Mouse (Mus musculus) macrophage (primary cell): ENCODE data around the gene 1700001J03Rik. TPM values are rescaled to one million over a fixed set of nuclear protein-coding genes. Genes with fewer than 3 reads are reported as not detected.
"Not testable (repeated sequence)": the region's sequence is repeated elsewhere in the genome, so short reads cannot be mapped to it uniquely, and the experiment has no call there.

Experiments used
- H3K27ac ChIP-seq: fragments of 350-480 bp; formaldehyde crosslinking; 2 replicates; pipeline ENCODE4 v1.9.0; 2021
- H3K36me3 ChIP-seq: fragments of 350-480 bp; formaldehyde crosslinking; 2 replicates; pipeline ENCODE4 v1.9.0; 2021; ENCODE audit errors: inconsistent target
- H3K4me3 ChIP-seq: fragments of 350-480 bp; formaldehyde crosslinking; 2 replicates; pipeline ENCODE4 v1.9.0; 2021; ENCODE audit errors: inconsistent target
- H3K79me2 ChIP-seq: fragments of 350-480 bp; formaldehyde crosslinking; 2 replicates; pipeline ENCODE4 v1.9.0; 2021; ENCODE audit errors: inconsistent target
- WGBS: methylation state at CpG from one replicate; pipeline ENCODE4 v1.1.7; 2026; ENCODE audit warnings: inconsistent platforms; ENCODE audit not compliant: missing documents; 5-methylcytosine and 5-hydroxymethylcytosine counted together
- polyA plus RNA-seq: library from polyadenylated mRNA; stranded (reverse); fragments of 250-400 nt; gene quantifications from 3 replicates; pipeline ENCODE4 v1.2.4, GENCODE M21; 2018; ENCODE audit warnings: inconsistent platforms

The 1700001J03Rik gene
- polyA plus RNA-seq, 1 experiment from 2014 or later = 0.22 TPM

DNA sequence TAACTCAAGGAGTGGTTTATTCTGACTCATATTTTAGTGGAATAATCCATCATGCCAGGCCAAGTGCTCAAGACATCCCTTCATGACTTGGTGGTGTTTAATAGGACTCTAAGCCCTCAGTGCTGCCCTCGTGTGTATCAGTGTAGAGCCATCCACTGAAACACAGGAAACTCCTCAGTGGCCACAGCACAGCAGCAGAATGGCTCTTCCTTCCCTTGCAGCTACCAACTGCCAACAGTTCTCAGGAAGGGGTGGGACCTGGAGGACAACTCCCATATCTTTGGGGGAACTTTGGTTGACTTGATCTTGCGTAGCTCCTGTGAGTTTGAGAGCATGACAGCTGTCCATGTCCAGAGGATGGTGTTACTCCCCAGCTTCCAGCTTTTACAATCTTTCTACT is 18.8 kb upstream of the 1700001J03Rik start:
- Histone ChIP-seq H3K27ac (no peak overlapping the region), H3K79me2 (no peaks in the 10 kb centered on the region), H3K4me3 (no peak overlapping the region), H3K36me3 (peaks cover 46% of the 10 kb centered on the region)
- WGBS = 50% methylated on average over 2 of the region's 2 CpGs

DNA sequence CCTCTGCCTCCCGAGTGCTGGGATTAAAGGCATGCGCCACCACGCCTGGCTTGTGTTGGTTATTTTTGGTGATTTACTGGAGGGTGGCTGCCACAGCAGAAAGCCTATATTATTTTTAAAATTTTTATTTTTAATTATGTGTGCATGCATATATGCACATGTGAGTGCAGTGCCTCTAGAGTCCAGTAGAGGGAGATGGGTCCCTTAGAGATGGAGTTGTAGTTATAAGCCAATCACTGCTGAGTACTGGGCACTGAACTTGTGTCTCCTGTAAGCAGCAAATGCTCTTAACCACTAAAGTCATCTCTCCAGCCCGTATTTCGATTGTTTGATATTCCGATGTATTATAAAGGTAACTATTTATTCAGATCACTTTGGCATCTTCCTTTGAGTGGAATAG is 15.5 kb upstream of the 1700001J03Rik start:
- Histone ChIP-seq H3K79me2 (no peaks in the 10 kb centered on the region), H3K36me3 (peaks cover 14% of the 10 kb centered on the region; the same call in 1 of the 2 replicates), H3K27ac (no peak overlapping the region), H3K4me3 (no peak overlapping the region)
- 97% methylated on average over 5 of the region's 6 CpGs for WGBS

DNA sequence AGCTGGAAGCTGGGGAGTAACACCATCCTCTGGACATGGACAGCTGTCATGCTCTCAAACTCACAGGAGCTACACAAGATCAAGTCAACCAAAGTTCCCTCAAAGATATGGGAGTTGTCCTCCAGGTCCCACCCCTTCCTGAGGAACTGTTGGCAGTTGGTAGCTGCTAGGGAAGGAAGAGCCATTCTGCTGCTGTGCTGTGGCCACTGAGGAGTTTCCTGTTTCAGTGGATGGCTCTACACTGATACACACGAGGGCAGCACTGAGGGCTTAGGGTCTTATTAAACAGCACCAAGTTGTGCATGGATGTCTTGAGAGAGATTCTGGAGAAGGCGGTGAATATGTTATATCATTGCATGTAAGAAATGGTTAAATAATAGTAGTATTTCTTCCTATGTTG is 14.4 kb upstream of the 1700001J03Rik start:
- Histone ChIP-seq H3K27ac (no peak overlapping the region), H3K36me3 (peaks cover 3% of the 10 kb centered on the region; the same call in 1 of the 2 replicates), H3K4me3 (no peak overlapping the region), H3K79me2 (no peaks in the 10 kb centered on the region)
- 60% methylated on average over 2 of the region's 2 CpGs for WGBS

DNA sequence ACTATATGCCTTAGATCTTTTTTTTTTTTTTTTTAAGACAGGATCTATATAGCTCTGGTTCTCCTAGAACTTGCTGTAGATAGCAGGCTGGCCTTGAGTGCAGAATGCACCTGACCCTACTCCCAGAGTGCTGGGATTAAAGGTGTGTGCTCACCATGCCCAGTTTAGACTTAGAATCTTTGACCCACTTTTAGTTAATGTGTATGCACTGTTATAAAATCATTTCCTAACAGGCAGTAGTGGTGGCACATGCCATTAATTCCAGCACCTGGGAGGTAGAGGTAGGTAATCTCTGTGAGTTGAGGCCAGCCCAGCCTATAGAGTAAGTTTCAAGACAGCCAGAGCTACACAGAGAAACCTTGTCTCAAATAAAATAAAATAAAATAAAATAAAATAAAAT is 14.0 kb upstream of the 1700001J03Rik start:
- Histone ChIP-seq H3K36me3 (no peaks in the 10 kb centered on the region; the same call in 1 of the 2 replicates), H3K79me2 (no peaks in the 10 kb centered on the region), H3K4me3 (no peak overlapping the region), H3K27ac (no peak overlapping the region)

DNA sequence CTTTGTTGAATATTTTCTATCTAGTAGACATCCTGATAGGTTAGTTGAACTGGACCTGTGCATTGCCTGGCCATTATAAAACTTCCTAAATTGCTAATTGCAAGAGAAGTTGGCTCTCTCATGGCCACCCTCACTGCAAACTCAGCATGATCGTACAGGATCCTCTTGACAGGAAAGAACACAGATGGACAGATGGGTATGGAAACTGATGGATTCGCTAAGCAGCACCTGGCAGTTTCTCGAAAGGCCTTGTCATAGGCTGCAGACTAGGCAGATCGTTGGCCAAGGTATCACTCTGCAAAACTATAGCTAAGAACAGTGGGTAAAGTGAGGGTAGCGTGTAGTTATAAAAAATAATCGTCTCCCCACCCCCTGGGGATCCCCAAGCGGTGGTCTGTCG is 8.3 kb upstream of the 1700001J03Rik start:
- Histone ChIP-seq H3K4me3 (no peak overlapping the region), H3K27ac (no peak overlapping the region), H3K79me2 (no peaks in the 10 kb centered on the region), H3K36me3 (no peaks in the 10 kb centered on the region)
- WGBS = 91% methylated on average over 8 of the region's 8 CpGs

DNA sequence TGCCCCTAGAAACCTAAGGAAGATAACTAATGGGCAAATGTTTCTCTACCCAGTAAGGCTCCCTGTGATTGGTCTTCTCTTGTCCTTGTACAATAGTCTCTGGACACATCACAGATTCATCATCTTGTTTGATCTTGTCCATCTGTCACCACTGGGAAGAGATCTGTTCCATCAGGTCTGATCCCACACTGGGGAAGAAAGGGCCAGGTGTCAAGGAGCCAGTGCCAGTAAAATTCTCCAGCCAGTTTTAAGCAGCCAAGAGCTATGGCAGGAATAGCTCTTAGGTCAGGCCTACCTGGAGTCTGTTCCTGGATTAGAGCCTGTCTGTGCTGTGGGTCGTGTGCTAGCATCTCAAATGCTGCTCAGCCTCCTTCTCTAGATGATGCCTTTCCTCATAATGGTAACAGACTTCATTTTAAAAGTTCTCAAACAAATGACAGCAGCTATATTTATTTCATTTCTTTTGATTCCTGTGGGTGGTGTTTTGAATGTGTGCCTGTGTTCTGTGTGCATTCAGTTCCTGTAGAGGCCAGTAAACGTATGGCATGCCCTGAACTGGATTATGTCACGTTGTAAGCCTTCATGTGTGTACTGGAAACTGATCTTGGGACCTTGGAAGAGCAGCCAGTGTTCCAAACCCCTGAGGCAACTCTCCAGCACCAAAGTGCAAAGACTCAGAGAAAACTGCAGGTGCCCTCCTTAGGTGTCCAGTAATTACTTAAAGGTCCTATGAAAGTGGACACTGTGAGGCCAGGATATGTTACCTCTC is 5.6 kb upstream of the 1700001J03Rik start:
- Histone ChIP-seq H3K4me3 (no peak overlapping the region), H3K79me2 (no peaks in the 10 kb centered on the region), H3K36me3 (no peaks in the 10 kb centered on the region), H3K27ac (no peak overlapping the region)
- WGBS = 95% methylated on average over 3 of the region's 3 CpGs

DNA sequence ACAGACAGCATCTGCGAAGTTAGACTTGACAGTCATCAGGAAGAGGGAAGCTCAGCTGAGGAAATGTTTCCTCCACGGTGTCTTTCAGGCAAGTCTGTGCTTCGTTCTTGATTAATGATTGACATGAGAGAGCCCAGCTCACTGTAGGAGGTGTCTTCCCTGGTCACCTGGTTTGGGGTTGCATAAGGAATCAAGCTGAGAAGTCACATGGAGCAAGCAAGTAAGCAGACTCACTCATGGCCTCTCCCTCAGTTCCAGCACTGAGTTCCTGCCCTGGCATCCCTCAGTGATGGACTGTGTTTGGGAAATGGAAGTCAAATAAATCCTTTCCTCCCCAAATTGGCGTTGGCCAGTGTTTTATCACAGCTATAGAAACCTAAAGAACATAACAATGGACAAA is 5.0 kb upstream of the 1700001J03Rik start:
- H3K27ac ChIP-seq = no peak overlapping the region
- H3K36me3 ChIP-seq = no peaks in the 10 kb centered on the region
- 66% methylated on average over 4 of the region's 4 CpGs for WGBS
- no peak overlapping the region for H3K4me3 ChIP-seq
- no peaks in the 10 kb centered on the region for H3K79me2 ChIP-seq

DNA sequence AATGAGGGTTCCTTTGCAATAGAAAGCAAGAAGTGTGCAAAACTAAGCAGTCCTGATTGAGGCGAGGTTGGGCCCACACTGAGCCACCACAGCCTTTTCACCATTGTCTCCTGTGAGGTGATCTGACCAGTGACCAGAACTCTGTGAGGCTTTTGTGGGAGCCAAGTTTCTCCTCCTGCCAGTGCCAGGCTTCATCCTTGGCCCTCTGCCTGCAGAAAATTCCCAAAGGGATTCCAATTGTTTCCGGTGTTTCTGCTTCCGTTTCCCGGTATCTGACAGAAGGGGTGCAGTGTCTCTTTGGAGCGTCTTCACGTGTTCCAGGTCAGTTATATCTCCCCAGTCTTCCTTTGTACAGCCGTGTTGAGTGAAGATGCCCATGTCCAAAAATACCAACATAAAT is 3.6 kb upstream of the 1700001J03Rik start:
- no peaks in the 10 kb centered on the region for H3K36me3 ChIP-seq
- no peaks in the 10 kb centered on the region for H3K79me2 ChIP-seq
- no peak overlapping the region for H3K27ac ChIP-seq
- H3K4me3 ChIP-seq = no peak overlapping the region
- WGBS = 87% methylated on average over 7 of the region's 7 CpGs

DNA sequence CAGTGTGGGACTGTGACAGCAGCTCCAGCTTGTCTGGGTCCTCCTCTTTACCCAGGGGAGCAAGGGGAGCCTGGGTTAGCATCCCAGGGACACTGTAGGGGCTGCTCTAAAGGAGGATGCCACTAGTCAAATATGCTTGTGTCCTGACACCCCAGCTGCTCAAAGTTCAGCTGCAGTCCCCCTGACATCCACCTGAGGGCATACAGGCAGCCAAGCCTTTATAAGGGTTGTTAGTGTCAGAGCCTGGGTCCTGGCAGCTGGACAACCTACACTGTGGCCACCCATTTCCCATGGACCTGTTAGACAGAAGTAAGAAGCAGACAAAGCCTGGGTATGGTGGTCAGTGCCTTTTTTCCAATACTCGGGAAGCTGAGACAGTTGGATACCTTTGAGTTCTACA is 3.0 kb upstream of the 1700001J03Rik start:
- Histone ChIP-seq H3K4me3 (no peak overlapping the region), H3K36me3 (no peaks in the 10 kb centered on the region), H3K27ac (no peak overlapping the region), H3K79me2 (no peaks in the 10 kb centered on the region)
- 94% methylated on average over 1 of the region's 1 CpGs for WGBS

DNA sequence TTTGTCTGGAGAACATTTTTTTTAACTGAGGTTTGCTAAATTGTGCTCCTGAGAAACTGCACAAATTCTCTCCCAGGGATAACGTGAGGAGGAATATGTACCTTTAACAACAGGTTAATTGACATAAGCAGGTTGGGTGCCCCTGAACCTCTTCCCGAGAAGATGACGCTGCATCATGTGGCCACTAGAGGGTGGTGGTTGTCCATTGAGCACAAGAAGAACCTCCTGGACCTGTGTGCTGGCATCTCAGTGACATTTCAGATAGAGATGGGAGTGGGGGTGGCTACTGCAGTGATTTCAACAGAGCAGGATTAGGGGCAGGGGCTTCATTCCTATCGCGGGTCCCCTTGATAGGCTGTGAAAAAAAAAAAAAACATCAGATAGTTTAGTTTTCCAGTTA is 2.3 kb upstream of the 1700001J03Rik start:
- 27% methylated on average over 5 of the region's 5 CpGs for WGBS
- H3K27ac ChIP-seq, H3K36me3 ChIP-seq, H3K79me2 ChIP-seq, H3K4me3 ChIP-seq: not testable (repeated sequence)

DNA sequence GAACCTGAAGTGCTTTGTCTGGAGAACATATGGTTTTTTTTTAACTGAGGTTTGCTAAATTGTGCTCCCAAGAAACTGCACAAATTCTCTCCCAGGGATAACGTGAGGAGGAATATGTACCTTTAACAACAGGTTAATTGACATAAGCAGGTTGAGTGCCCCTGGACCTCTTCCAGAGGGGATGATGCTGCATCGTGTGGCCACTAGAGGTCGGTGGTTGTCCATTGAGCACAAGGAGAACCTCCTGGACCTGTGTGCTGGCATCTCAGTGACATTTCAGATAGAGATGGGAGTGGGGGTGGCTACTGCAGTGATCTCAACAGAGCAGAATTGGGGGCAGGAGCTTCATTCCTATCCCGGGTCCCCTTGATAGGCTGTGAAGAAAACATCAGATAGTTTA is 12.4 kb downstream of the 1700001J03Rik start:
- not testable (repeated sequence) for H3K4me3 ChIP-seq, H3K27ac ChIP-seq, H3K36me3 ChIP-seq, H3K79me2 ChIP-seq
- WGBS = 49% methylated on average over 4 of the region's 4 CpGs

DNA sequence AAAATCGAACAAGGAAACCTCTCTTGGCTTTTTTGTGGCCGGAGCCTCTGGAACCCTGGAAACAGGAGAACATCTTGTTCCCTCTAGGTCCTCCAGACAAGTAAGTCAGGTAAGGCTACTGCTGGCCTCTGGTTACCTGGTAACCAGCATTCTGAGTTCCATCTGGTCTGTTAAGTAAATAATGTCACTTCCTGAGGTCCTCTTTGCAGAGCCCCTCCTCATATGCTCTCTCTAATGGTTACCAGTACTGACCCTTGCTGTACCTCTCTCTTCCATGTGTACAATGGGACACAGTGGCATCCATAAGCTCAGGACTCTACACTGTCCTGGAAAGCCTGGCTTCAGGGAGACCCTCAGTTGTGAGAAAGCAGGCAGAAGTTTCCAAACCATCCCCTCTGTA is 14.5 kb downstream of the 1700001J03Rik start, which contains the start of gene Gm6309:
Gene Gm6309 (minus strand): TSS at position 101 of the 400 bp plus-strand sequence.
- H3K79me2 ChIP-seq, H3K4me3 ChIP-seq, H3K27ac ChIP-seq, H3K36me3 ChIP-seq: not testable (repeated sequence)
- WGBS = 86% methylated on average over 2 of the region's 2 CpGs

DNA sequence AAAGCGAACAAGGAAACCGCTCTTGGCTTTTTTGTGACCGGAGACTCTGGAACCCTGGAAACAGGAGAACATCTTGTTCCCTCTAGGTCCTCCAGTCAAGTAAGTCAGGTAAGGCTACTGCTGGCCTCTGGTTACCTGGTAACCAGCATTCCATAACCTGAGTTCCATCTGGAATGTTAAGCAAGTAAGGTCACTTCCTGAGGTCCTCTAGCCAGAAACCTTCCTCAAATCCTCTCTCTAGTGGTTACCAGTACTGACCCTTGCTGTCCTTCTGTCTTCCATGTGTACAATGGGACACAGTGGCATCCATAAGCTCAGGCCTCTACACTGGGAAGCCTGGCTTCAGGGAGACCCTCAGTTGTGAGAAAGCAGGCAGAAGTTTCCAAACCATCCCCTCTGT is 24.7 kb downstream of the 1700001J03Rik start, which contains the start of gene Gm5565:
Gene Gm5565 (minus strand): TSS at position 101 of the 400 bp plus-strand sequence.
- not testable (repeated sequence) for H3K27ac ChIP-seq, H3K4me3 ChIP-seq, H3K79me2 ChIP-seq, H3K36me3 ChIP-seq
- WGBS = 91% methylated on average over 3 of the region's 3 CpGs

DNA sequence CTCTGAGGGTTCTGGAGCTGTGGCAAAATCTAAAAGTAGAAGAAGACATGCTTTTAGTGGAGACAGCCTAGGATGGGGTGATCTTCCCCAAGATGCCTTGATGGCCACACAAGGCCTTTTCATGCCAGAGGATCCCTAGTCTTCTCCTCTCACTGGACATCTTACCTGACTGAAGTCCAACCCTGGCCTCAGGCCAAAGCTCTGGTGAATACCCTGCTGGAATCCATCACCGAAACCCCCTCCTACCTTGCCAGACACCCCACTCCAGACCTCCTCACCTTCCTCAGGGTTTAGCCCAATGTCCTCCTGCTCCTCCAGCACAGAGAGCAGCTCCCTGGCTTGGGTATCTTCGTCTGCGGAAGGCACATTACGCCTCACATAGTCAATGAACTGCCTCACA is 26.8 kb downstream of the 1700001J03Rik start:
- not testable (repeated sequence) for H3K4me3 ChIP-seq, H3K79me2 ChIP-seq, H3K36me3 ChIP-seq, H3K27ac ChIP-seq
- 90% methylated on average over 4 of the region's 4 CpGs for WGBS

DNA sequence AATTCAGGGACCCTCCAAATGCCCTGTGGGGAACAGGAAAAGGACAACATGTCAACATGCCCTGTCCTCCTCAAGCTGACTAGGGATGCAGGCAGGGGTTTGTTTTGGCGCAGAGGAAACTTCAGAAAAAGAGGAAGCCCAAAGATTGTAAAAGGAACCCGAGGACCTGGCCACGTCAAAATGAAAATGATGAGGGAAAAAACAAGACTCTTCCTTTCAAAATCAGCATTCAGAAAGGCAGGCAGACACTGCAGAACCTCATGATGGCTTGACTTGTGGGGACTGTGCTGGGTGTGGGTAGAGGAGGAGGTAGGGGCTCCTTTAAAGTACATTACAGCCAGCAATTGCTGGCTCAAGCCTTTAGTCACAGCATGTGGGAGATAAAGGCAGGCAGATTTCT is 34.6 kb downstream of the 1700001J03Rik start:
- Histone ChIP-seq H3K36me3 (no peaks in the 10 kb centered on the region), H3K79me2 (no peaks in the 10 kb centered on the region), H3K27ac (no peak overlapping the region), H3K4me3 (no peak overlapping the region)
- WGBS = 34% methylated on average over 3 of the region's 3 CpGs

DNA sequence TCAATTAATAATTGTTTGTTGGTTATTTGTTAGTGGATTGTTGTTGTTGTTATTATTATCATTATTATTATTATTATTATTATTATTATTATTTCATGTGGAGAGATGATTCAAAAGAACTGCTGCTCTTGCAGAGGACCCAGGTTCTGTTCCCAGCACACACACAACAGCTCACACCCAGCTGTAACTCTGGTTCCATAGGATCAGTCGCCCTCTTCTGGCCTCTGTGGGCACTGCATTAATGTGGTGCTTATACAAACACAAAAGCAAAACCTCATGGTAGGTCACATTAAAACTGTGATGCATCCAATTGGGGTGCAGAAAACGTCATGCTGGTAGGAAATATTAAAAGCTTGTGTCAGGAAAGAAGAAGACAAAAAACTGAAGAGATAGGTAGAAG is 37.2 kb downstream of the 1700001J03Rik start:
- no peaks in the 10 kb centered on the region for H3K36me3 ChIP-seq
- no peak overlapping the region for H3K27ac ChIP-seq
- no peaks in the 10 kb centered on the region for H3K79me2 ChIP-seq
- 44% methylated on average over 2 of the region's 2 CpGs for WGBS
- no peak overlapping the region for H3K4me3 ChIP-seq
